ENCODE assay signal across 7 mouse cellular contexts in the genomic region with DNA sequence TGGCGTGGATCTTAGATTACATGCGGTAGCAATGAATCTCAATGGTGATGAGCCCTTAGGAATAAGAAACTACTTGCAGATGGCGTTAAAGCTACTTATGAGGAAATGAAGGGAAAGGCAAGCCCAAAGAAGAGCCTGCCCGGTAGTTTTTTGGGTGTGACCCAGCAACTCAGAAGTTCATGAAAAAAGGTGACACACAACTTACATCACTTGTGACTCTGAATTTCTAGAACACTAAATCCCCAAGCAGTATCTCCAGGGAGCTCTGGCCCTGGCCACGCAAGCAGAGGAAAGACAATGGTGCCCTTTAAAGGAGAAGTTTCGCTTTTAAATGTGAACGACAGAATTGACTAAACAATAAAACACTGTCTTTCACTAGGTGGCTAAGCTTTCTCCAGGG. TPM values are rescaled to one million over a fixed set of nuclear protein-coding genes. Genes with fewer than 3 reads are reported as not detected.
A peak's percentile ranks its signal among the peaks of the same experiment; 100 is the strongest.
DNase-seq lines count a peak whose midpoint lies in the region; ATAC-seq and TF ChIP-seq lines count a peak whose summit lies in the region.

No protein-coding gene starts in this region.

- WGBS in lung, postnatal 0 days: 11% methylated on average over 7 of the region's 7 CpGs
- WGBS in limb, embryonic 10.5 days: 18% methylated on average over 7 of the region's 7 CpGs
- 5% methylated on average over 7 of the region's 7 CpGs for WGBS in olfactory bulb, adult 2 months

- H3K4me2 ChIP-seq in lung, postnatal 0 days (replicated peaks; ENCODE audit: low read depth, low read length): peak overlapping the region; percentile 88

- TF ChIP-seq EP300 in lung, postnatal 0 days (IDR thresholded peaks at IDR 0.05): no peak

- TF ChIP-seq POLR2A in embryonic fibroblast, embryonic 13.5 days (IDR thresholded peaks at IDR 0.05; ENCODE audit: low read depth, low read length): no peak
- no peak for TF ChIP-seq POLR2A in olfactory bulb, adult 2 months (IDR thresholded peaks at IDR 0.05; ENCODE audit: insufficient read depth, low read depth, low read length)

- peak overlapping the region; percentile 89 for H3K27ac ChIP-seq in lung, postnatal 0 days (ENCODE audit: low read length)
- H3K27ac ChIP-seq in embryonic fibroblast, embryonic 13.5 days (ENCODE audit: insufficient read depth, low read length): peak overlapping the region; percentile 89
- H3K27ac ChIP-seq in limb, embryonic 10.5 days: peak overlapping the region; percentile 88
- peak overlapping the region; percentile 82 for H3K27ac ChIP-seq in olfactory bulb, adult 2 months (ENCODE audit: insufficient read depth, low read depth, low read length)

- peaks cover 4% of the 10 kb centered on the region; the same call in 1 of the 2 replicates for H3K36me3 ChIP-seq in lung, postnatal 0 days (ENCODE audit: insufficient read depth, low read length)
- peaks cover 72% of the 10 kb centered on the region for H3K36me3 ChIP-seq in limb, embryonic 10.5 days

- no peaks in the 10 kb centered on the region for H3K27me3 ChIP-seq in lung, postnatal 0 days (replicated peaks; ENCODE audit: insufficient read depth, low read length)
- no peaks in the 10 kb centered on the region for H3K27me3 ChIP-seq in limb, embryonic 10.5 days (ENCODE audit: low read depth, poor library complexity, severe bottlenecking)

- no peak for TF ChIP-seq CTCF in lung, postnatal 0 days (IDR thresholded peaks at IDR 0.05)
- TF ChIP-seq CTCF in embryonic fibroblast, embryonic 13.5 days (IDR thresholded peaks at IDR 0.05; ENCODE audit: borderline replicate concordance, insufficient read depth, low read length): no peak
- no peak for TF ChIP-seq CTCF in olfactory bulb, adult 2 months (IDR thresholded peaks at IDR 0.05; ENCODE audit: insufficient read depth, low read depth, low read length)

- peak overlapping the region; percentile 68 for H3K4me3 ChIP-seq in lung, postnatal 0 days (ENCODE audit: low read depth, low read length)
- H3K4me3 ChIP-seq in embryonic fibroblast, embryonic 13.5 days (ENCODE audit: insufficient read depth, low read length): peak overlapping the region; percentile 89
- peak overlapping the region; percentile 89 for H3K4me3 ChIP-seq in limb, embryonic 10.5 days
- H3K4me3 ChIP-seq in olfactory bulb, adult 2 months (ENCODE audit: insufficient read depth, low read depth, low read length): peak overlapping the region; percentile 90

- peaks cover 11% of the 10 kb centered on the region; the same call in 1 of the 2 replicates for H3K4me1 ChIP-seq in lung, postnatal 0 days (ENCODE audit: insufficient read depth, low read depth, low read length)
- peaks cover 8% of the 10 kb centered on the region; the same call in 1 of the 2 replicates for H3K4me1 ChIP-seq in embryonic fibroblast, embryonic 13.5 days (ENCODE audit: control insufficient read depth, insufficient read depth, low read length)
- peaks cover 29% of the 10 kb centered on the region for H3K4me1 ChIP-seq in limb, embryonic 10.5 days
- peaks cover 7% of the 10 kb centered on the region for H3K4me1 ChIP-seq in olfactory bulb, adult 2 months (ENCODE audit: control insufficient read depth, insufficient read depth, low read length)

- H3K9me3 ChIP-seq in lung, postnatal 0 days (ENCODE audit: low read length): no peaks in the 10 kb centered on the region
- H3K9me3 ChIP-seq in limb, embryonic 10.5 days (replicated peaks): no peaks in the 10 kb centered on the region

- ATAC-seq in lung, postnatal 0 days: no peak

- H3K9ac ChIP-seq in lung, postnatal 0 days (replicated peaks; ENCODE audit: low read depth): peak overlapping the region; percentile 63

- no peak for DNase-seq in lung, postnatal 0 days (ENCODE audit: low spot score)
- DNase-seq in lung, postnatal 4 days: no peak
- no peak for DNase-seq in limb, embryonic 10.5 days (ENCODE audit: low spot score)
- DNase-seq in cerebellum, postnatal 14 days: no peak
- DNase-seq in right cerebral cortex, postnatal 25 days: no peak

RNA-seq across cellular contexts. Expression of gene Surf6, which starts 0.6 kb away (rescaled TPM):
- polyA plus RNA-seq in lung, postnatal 0 days (2015; fragmentation: Nextera tagmentation; extraction: Ambion mirVana): 11.8 and 13.5 TPM in 2 replicates
- 21.4 and 23.3 TPM in 2 replicates for polyA plus RNA-seq in embryonic fibroblast, embryonic 13.5 days (2011; ENCODE audit: insufficient read length, low read depth, missing spikeins)
- 42.1 and 43.0 TPM in 2 replicates for polyA plus RNA-seq in limb, embryonic 10.5 days (2016; fragmentation: Nextera tagmentation; extraction: Ambion mirVana)
- polyA plus RNA-seq in olfactory bulb, adult 2 months (2012; ENCODE audit: insufficient read depth, insufficient read length, low replicate concordance, missing spikeins): not detected in 2 replicates

RNA-seq across cellular contexts. Expression of gene Med22, which starts 7.2 kb away (rescaled TPM):
- polyA plus RNA-seq in lung, postnatal 0 days (2015; fragmentation: Nextera tagmentation; extraction: Ambion mirVana): 32.6 and 33.8 TPM in 2 replicates
- 25.6 and 26.8 TPM in 2 replicates for polyA plus RNA-seq in embryonic fibroblast, embryonic 13.5 days (2011; ENCODE audit: insufficient read length, low read depth, missing spikeins)
- 79.3 and 82.8 TPM in 2 replicates for polyA plus RNA-seq in limb, embryonic 10.5 days (2016; fragmentation: Nextera tagmentation; extraction: Ambion mirVana)
- not detected in 2 replicates for polyA plus RNA-seq in olfactory bulb, adult 2 months (2012; ENCODE audit: insufficient read depth, insufficient read length, low replicate concordance, missing spikeins)

RNA-seq across cellular contexts. Expression of gene Rpl7a, which starts 7.3 kb away (rescaled TPM):
- 380 and 417 TPM in 2 replicates for polyA plus RNA-seq in lung, postnatal 0 days (2015; fragmentation: Nextera tagmentation; extraction: Ambion mirVana)
- polyA plus RNA-seq in embryonic fibroblast, embryonic 13.5 days (2011; ENCODE audit: insufficient read length, low read depth, missing spikeins): 448 and 480 TPM in 2 replicates
- polyA plus RNA-seq in limb, embryonic 10.5 days (2016; fragmentation: Nextera tagmentation; extraction: Ambion mirVana): 702 and 807 TPM in 2 replicates
- polyA plus RNA-seq in olfactory bulb, adult 2 months (2012; ENCODE audit: insufficient read depth, insufficient read length, low replicate concordance, missing spikeins): not detected in 2 replicates

RNA-seq across cellular contexts. Expression of gene Surf2, which starts 12.9 kb away (rescaled TPM):
- polyA plus RNA-seq in lung, postnatal 0 days (2015; fragmentation: Nextera tagmentation; extraction: Ambion mirVana): 23.0 and 23.8 TPM in 2 replicates
- polyA plus RNA-seq in embryonic fibroblast, embryonic 13.5 days (2011; ENCODE audit: insufficient read length, low read depth, missing spikeins): 29.3 and 33.6 TPM in 2 replicates
- 50.6 and 60.5 TPM in 2 replicates for polyA plus RNA-seq in limb, embryonic 10.5 days (2016; fragmentation: Nextera tagmentation; extraction: Ambion mirVana)
- polyA plus RNA-seq in olfactory bulb, adult 2 months (2012; ENCODE audit: insufficient read depth, insufficient read length, low replicate concordance, missing spikeins): not detected in 2 replicates

RNA-seq across cellular contexts. Expression of gene Surf1, which starts 13.0 kb away (rescaled TPM):
- polyA plus RNA-seq in lung, postnatal 0 days (2015; fragmentation: Nextera tagmentation; extraction: Ambion mirVana): 59.6 and 59.7 TPM in 2 replicates
- 38.8 and 47.8 TPM in 2 replicates for polyA plus RNA-seq in embryonic fibroblast, embryonic 13.5 days (2011; ENCODE audit: insufficient read length, low read depth, missing spikeins)
- polyA plus RNA-seq in limb, embryonic 10.5 days (2016; fragmentation: Nextera tagmentation; extraction: Ambion mirVana): 44.0 and 50.3 TPM in 2 replicates
- not detected in 2 replicates for polyA plus RNA-seq in olfactory bulb, adult 2 months (2012; ENCODE audit: insufficient read depth, insufficient read length, low replicate concordance, missing spikeins)

Comparison
In these comparisons a context has a peak if more than half of its experiments do, and no peak if none do; other contexts are left out.
1. RNA of gene Rpl7a, which starts 7.3 kb away (polyA plus RNA-seq): 702 to 807 TPM in limb, embryonic 10.5 days, 448 to 480 TPM in embryonic fibroblast, embryonic 13.5 days and 380 to 417 TPM in lung, postnatal 0 days; not detected in olfactory bulb, adult 2 months; every median in the first group is over 100 times any median in the second.
2. Peak in every context shown above with its lines, with median percentiles within 50 percentile points of each other: H3K27ac ChIP-seq and H3K4me3 ChIP-seq.